Mouse (Mus musculus): ENCODE data around the gene Cldn4. TPM values are rescaled to one million over a fixed set of nuclear protein-coding genes. Genes with fewer than 3 reads are reported as not detected.

The Cldn4 gene
- polyA plus RNA-seq, 1 experiment from 2014 or later = 0.85 TPM

DNA sequence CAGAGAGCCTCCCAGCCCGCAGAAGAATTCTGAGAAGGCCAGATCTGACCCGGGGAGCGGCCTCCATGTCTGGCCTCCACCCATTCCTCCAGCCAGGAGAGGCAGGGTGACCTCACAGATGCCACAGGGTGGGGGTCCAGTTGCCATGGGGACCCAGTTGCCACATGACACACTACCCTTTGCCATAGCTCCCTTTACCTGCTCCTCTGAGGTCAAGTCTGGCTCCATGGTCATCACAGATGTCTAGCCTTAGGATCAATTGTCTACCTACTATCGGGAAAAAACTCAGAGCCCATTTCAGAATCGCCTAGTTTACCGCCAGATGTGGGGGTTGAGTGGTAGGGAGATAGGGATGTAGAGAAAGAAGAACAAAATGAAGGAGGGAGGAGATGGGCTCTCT, 40.1 kb downstream of the Cldn4 start, which contains the start of gene Tmem270:
Tmem270 (minus strand) TSS at position 101 of the 400 bp plus-strand sequence.
- H3K4me1 ChIP-seq (ENCODE audit: control insufficient read depth in 2 of 2, insufficient read depth in 2 of 2, low read length in 2 of 2) = 0 out of 4 replicates have a peak, but pooled peaks cover 0 to 3% of the 10 kb centered on the region in 2 experiments
- H3K4me3 ChIP-seq (ENCODE audit: control insufficient read depth in 1 of 2, insufficient read depth in 1 of 2, low read depth in 1 of 2, low read length in 2 of 2) = no peak within 1 kb of the TSS
- H3K9ac ChIP-seq (ENCODE audit: low read length) = no peak within 1 kb of the TSS
- peak; percentile 27; the same call in 1 of the 2 replicates for ATAC-seq (ENCODE audit: insufficient number of reproducible peaks, insufficient read depth, low FRiP score, low read depth)
- no peaks in the 10 kb centered on the region for H3K36me3 ChIP-seq (ENCODE audit: control insufficient read depth, insufficient read depth, low read length)
- no peaks in the 10 kb centered on the region for H3K9me3 ChIP-seq (ENCODE audit: control insufficient read depth, low read length)
- H3K4me2 ChIP-seq (ENCODE audit: low read length) = no peak within 1 kb of the TSS
- no peak within 1 kb of the TSS for H3K27ac ChIP-seq (replicated peaks in 1 of 2; ENCODE audit: control insufficient read depth in 1 of 2, insufficient read depth in 1 of 2, low read depth in 2 of 2, low read length in 2 of 2)
- H3K27me3 ChIP-seq (ENCODE audit: control insufficient read depth, insufficient read depth, low read length) = no peaks in the 10 kb centered on the region
- 74% methylated on average over 6 of the region's 6 CpGs for WGBS

- no peak overlapping the region for H3K9ac ChIP-seq (ENCODE audit: low read length)
- H3K4me2 ChIP-seq (ENCODE audit: low read length) = no peak overlapping the region
- ATAC-seq (ENCODE audit: insufficient number of reproducible peaks, insufficient read depth, low FRiP score, low read depth) = no peak
- H3K4me1 ChIP-seq (ENCODE audit: control insufficient read depth in 2 of 2, insufficient read depth in 2 of 2, low read length in 2 of 2) = no peaks in the 10 kb centered on the region
- WGBS = 65% methylated on average over 8 of the region's 8 CpGs
- no peak overlapping the region for H3K4me3 ChIP-seq (ENCODE audit: control insufficient read depth in 1 of 2, insufficient read depth in 1 of 2, low read depth in 1 of 2, low read length in 2 of 2)
- H3K27me3 ChIP-seq (ENCODE audit: control insufficient read depth, insufficient read depth, low read length) = no peaks in the 10 kb centered on the region
- H3K27ac ChIP-seq (replicated peaks in 1 of 2; ENCODE audit: control insufficient read depth in 1 of 2, insufficient read depth in 1 of 2, low read depth in 2 of 2, low read length in 2 of 2) = no peak overlapping the region
- H3K9me3 ChIP-seq (ENCODE audit: control insufficient read depth, low read length) = no peaks in the 10 kb centered on the region
- H3K36me3 ChIP-seq (ENCODE audit: control insufficient read depth, insufficient read depth, low read length) = no peaks in the 10 kb centered on the region
Measured at GRCm38 (mm10) chr5:134901644-134902027, 45.1 kb downstream of the Cldn4 start.

GRCm38 (mm10) chr5:134901012-134901643, 45.6 kb downstream of the Cldn4 start:
- ATAC-seq (ENCODE audit: insufficient number of reproducible peaks, insufficient read depth, low FRiP score, low read depth) = no peak
- H3K4me1 ChIP-seq (ENCODE audit: control insufficient read depth in 2 of 2, insufficient read depth in 2 of 2, low read length in 2 of 2) = no peaks in the 10 kb centered on the region
- WGBS = 31% methylated on average over 12 of the region's 12 CpGs
- no peak overlapping the region for H3K4me3 ChIP-seq (ENCODE audit: control insufficient read depth in 1 of 2, insufficient read depth in 1 of 2, low read depth in 1 of 2, low read length in 2 of 2)
- no peak overlapping the region for H3K4me2 ChIP-seq (ENCODE audit: low read length)
- no peaks in the 10 kb centered on the region for H3K9me3 ChIP-seq (ENCODE audit: control insufficient read depth, low read length)
- no peaks in the 10 kb centered on the region for H3K27me3 ChIP-seq (ENCODE audit: control insufficient read depth, insufficient read depth, low read length)
- H3K36me3 ChIP-seq (ENCODE audit: control insufficient read depth, insufficient read depth, low read length) = no peaks in the 10 kb centered on the region
- H3K27ac ChIP-seq (replicated peaks in 1 of 2; ENCODE audit: control insufficient read depth in 1 of 2, insufficient read depth in 1 of 2, low read depth in 2 of 2, low read length in 2 of 2) = no peak overlapping the region
- no peak overlapping the region for H3K9ac ChIP-seq (ENCODE audit: low read length)

DNA sequence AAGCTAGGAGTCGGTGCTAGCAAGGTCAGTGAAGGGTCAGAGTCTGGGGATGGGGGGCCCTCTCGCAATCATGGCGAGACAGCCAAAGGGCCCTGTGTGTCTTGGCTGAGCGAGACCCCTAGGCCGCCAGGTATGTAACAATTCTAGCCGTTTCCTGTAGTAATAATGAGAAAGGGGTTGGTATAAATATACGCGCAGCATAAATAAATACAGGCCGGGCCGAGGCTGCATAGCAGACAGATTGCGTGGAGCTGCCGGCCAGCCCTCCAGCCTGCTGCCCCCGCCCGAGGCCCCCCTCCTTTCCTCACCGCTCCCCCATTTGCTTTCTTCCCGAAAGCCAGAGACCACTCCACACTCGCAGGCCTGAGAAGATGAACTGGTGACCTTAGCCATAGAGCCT, 49.1 kb downstream of the Cldn4 start:
- Histone ChIP-seq H3K4me1 (ENCODE audit: control insufficient read depth in 2 of 2, insufficient read depth in 2 of 2, low read length in 2 of 2) (no peaks in the 10 kb centered on the region), H3K9ac (ENCODE audit: low read length) (no peak overlapping the region), H3K27ac (replicated peaks in 1 of 2; ENCODE audit: control insufficient read depth in 1 of 2, insufficient read depth in 1 of 2, low read depth in 2 of 2, low read length in 2 of 2) (no peak overlapping the region), H3K4me3 (ENCODE audit: control insufficient read depth in 1 of 2, insufficient read depth in 1 of 2, low read depth in 1 of 2, low read length in 2 of 2) (no peak overlapping the region), H3K9me3 (ENCODE audit: control insufficient read depth, low read length) (0 out of 2 replicates have a peak, but pooled peaks cover 2% of the 10 kb centered on the region), H3K4me2 (ENCODE audit: low read length) (no peak overlapping the region), H3K27me3 (ENCODE audit: control insufficient read depth, insufficient read depth, low read length) (no peaks in the 10 kb centered on the region), H3K36me3 (ENCODE audit: control insufficient read depth, insufficient read depth, low read length) (no peaks in the 10 kb centered on the region)
- no peak for ATAC-seq (ENCODE audit: insufficient number of reproducible peaks, insufficient read depth, low FRiP score, low read depth)
- WGBS = 69% methylated on average over 17 of the region's 17 CpGs

GRCm38 (mm10) chr5:134896965-134897364, 49.8 kb downstream of the Cldn4 start:
- Histone ChIP-seq H3K9ac (ENCODE audit: low read length) (no peak overlapping the region), H3K27ac (replicated peaks in 1 of 2; ENCODE audit: control insufficient read depth in 1 of 2, insufficient read depth in 1 of 2, low read depth in 2 of 2, low read length in 2 of 2) (no peak overlapping the region)
- whole genome bisulfite sequencing = 83% methylated on average over 8 of the region's 8 CpGs

DNA sequence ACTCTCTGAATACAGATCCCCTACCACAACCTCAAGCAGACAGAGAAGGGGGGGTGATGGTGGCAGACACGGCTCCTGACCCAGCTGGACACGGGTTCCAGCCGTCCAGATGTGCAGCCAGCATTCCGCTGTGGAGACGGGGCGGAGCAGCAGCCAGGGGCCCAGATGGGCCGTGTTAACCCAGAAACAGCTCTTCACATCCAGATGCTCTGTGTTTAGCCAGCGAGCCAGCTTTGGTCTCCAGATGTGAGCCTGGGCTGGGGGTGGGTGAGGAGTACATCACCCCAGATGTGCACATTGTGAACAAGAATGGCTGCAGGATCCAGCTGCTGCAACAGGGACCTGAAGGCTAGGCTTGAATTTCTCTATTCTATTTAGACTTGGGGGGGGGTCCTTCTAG, 51.4 kb downstream of the Cldn4 start:
- ATAC-seq (ENCODE audit: insufficient number of reproducible peaks, insufficient read depth, low FRiP score, low read depth) = no peak
- Histone ChIP-seq H3K27ac (replicated peaks in 1 of 2; ENCODE audit: control insufficient read depth in 1 of 2, insufficient read depth in 1 of 2, low read depth in 2 of 2, low read length in 2 of 2) (no peak overlapping the region), H3K4me2 (ENCODE audit: low read length) (no peak overlapping the region), H3K4me1 (ENCODE audit: control insufficient read depth in 2 of 2, insufficient read depth in 2 of 2, low read length in 2 of 2) (peaks cover 0 to 3% of the 10 kb centered on the region in 2 experiments; a peak in 1 of 4 replicates), H3K36me3 (ENCODE audit: control insufficient read depth, insufficient read depth, low read length) (no peaks in the 10 kb centered on the region), H3K9ac (ENCODE audit: low read length) (no peak overlapping the region), H3K9me3 (ENCODE audit: control insufficient read depth, low read length) (0 out of 2 replicates have a peak, but pooled peaks cover 3% of the 10 kb centered on the region), H3K4me3 (ENCODE audit: control insufficient read depth in 1 of 2, insufficient read depth in 1 of 2, low read depth in 1 of 2, low read length in 2 of 2) (no peak overlapping the region), H3K27me3 (ENCODE audit: control insufficient read depth, insufficient read depth, low read length) (no peaks in the 10 kb centered on the region)
- WGBS = 75% methylated on average over 8 of the region's 8 CpGs

More at GRCm38 (mm10) chr5:134896965-134897364, 49.8 kb downstream of the Cldn4 start:
- H3K4me2 ChIP-seq (ENCODE audit: low read length) = no peak overlapping the region
- no peaks in the 10 kb centered on the region for H3K4me1 ChIP-seq (ENCODE audit: control insufficient read depth in 2 of 2, insufficient read depth in 2 of 2, low read length in 2 of 2)
- no peak overlapping the region for H3K4me3 ChIP-seq (ENCODE audit: control insufficient read depth in 1 of 2, insufficient read depth in 1 of 2, low read depth in 1 of 2, low read length in 2 of 2)
- H3K9me3 ChIP-seq (ENCODE audit: control insufficient read depth, low read length) = 0 out of 2 replicates have a peak, but pooled peaks cover 3% of the 10 kb centered on the region
- no peak for ATAC-seq (ENCODE audit: insufficient number of reproducible peaks, insufficient read depth, low FRiP score, low read depth)
- no peaks in the 10 kb centered on the region for H3K27me3 ChIP-seq (ENCODE audit: control insufficient read depth, insufficient read depth, low read length)
- no peaks in the 10 kb centered on the region for H3K36me3 ChIP-seq (ENCODE audit: control insufficient read depth, insufficient read depth, low read length)

Other genes with a start within 250 kb of the Cldn4 start
- 202 and 337 TPM in 2 replicates for gene Eln, start 199.6 kb downstream of the Cldn4 start, polyA plus RNA-seq (2014; fragmentation: Nextera tagmentation; extraction: Ambion mirVana)
- not detected in 2 replicates for gene Tmem270, start 40.2 kb downstream of the Cldn4 start, polyA plus RNA-seq (2014; fragmentation: Nextera tagmentation; extraction: Ambion mirVana)
- gene Cldn13, start 31.4 kb downstream of the Cldn4 start, polyA plus RNA-seq (2014; fragmentation: Nextera tagmentation; extraction: Ambion mirVana) = 0.31 and 0.63 TPM in 2 replicates
- 11.1 and 12.0 TPM in 2 replicates for gene Mettl27, start 14.6 kb downstream of the Cldn4 start, polyA plus RNA-seq (2014; fragmentation: Nextera tagmentation; extraction: Ambion mirVana)
- gene Cldn3, start 39.3 kb upstream of the Cldn4 start, polyA plus RNA-seq (2014; fragmentation: Nextera tagmentation; extraction: Ambion mirVana) = 0.53 and 2.2 TPM in 2 replicates
- gene Abhd11, start 62.2 kb upstream of the Cldn4 start, polyA plus RNA-seq (2014; fragmentation: Nextera tagmentation; extraction: Ambion mirVana) = 72.1 and 74.9 TPM in 2 replicates
- gene Stx1a, start 76.5 kb upstream of the Cldn4 start, polyA plus RNA-seq (2014; fragmentation: Nextera tagmentation; extraction: Ambion mirVana) = 5.4 and 6.4 TPM in 2 replicates
- 30.6 and 31.1 TPM in 2 replicates for gene Dnajc30, start 117.3 kb upstream of the Cldn4 start, polyA plus RNA-seq (2014; fragmentation: Nextera tagmentation; extraction: Ambion mirVana)
- 47.2 and 52.3 TPM in 2 replicates for gene Bud23, start 118.0 kb upstream of the Cldn4 start, polyA plus RNA-seq (2014; fragmentation: Nextera tagmentation; extraction: Ambion mirVana)
- 1.3 and 3.5 TPM in 2 replicates for gene Vps37d, start 131.3 kb upstream of the Cldn4 start, polyA plus RNA-seq (2014; fragmentation: Nextera tagmentation; extraction: Ambion mirVana)
- 0.34 and 0.92 TPM in 2 replicates for gene Mlxipl, start 143.0 kb upstream of the Cldn4 start, polyA plus RNA-seq (2014; fragmentation: Nextera tagmentation; extraction: Ambion mirVana)
- 18.0 and 20.0 TPM in 2 replicates for gene Tbl2, start 202.7 kb upstream of the Cldn4 start, polyA plus RNA-seq (2014; fragmentation: Nextera tagmentation; extraction: Ambion mirVana)
- gene Bcl7b, start 221.3 kb upstream of the Cldn4 start, polyA plus RNA-seq (2014; fragmentation: Nextera tagmentation; extraction: Ambion mirVana) = 36.7 and 41.4 TPM in 2 replicates
- 32.8 and 32.9 TPM in 2 replicates for gene Baz1b, start 240.3 kb upstream of the Cldn4 start, polyA plus RNA-seq (2014; fragmentation: Nextera tagmentation; extraction: Ambion mirVana)

All from heart, embryonic 14.5 days (tissue).